Mouse (Mus musculus) limb, embryonic 11.5 days (tissue): Measurements from ENCODE around the gene Smim24. TPM values are rescaled to one million over a fixed set of nuclear protein-coding genes. Genes with fewer than 3 reads are reported as not detected.

Experiments
- ATAC-seq: fragments of 200-750 bp; cut with Nextera tagmentation; 2 replicates; pipeline ENCODE4 v1.8.0; 2017; ENCODE audit warnings: low read depth; ENCODE audit not compliant: insufficient number of reproducible peaks, low FRiP score, low TSS enrichment
- DNase-seq: peaks from one replicate; pipeline ENCODE4 v3.0.0-alpha.2; 2015; ENCODE audit warnings: low spot score
- H3K27ac ChIP-seq: fragments of 300-500 bp; sonication (generic); replicated peaks from 2 replicates; pipeline ENCODE4 v1.5.1; 2014; ENCODE audit warnings: low read depth, mild to moderate bottlenecking, low read length
- H3K27me3 ChIP-seq: fragments of 300-500 bp; sonication (generic); 2 replicates; pipeline ENCODE4 v1.6.1; 2014; ENCODE audit warnings: mild to moderate bottlenecking, low read length, mixed read lengths; ENCODE audit not compliant: control insufficient read depth, insufficient read depth
- H3K36me3 ChIP-seq: fragments of 300-500 bp; sonication (generic); 2 replicates; pipeline ENCODE4 v1.6.1; 2014; ENCODE audit warnings: mild to moderate bottlenecking, low read length, moderate library complexity, mixed read lengths; ENCODE audit not compliant: control insufficient read depth, insufficient read depth
- H3K4me1 ChIP-seq: fragments of 300-500 bp; sonication (generic); 2 replicates; pipeline ENCODE4 v1.6.1; 2014; ENCODE audit warnings: low read length, mixed read lengths; ENCODE audit not compliant: control insufficient read depth, insufficient read depth
- H3K4me2 ChIP-seq: fragments of 300-500 bp; sonication (generic); 2 replicates; pipeline ENCODE4 v1.6.1; 2014; ENCODE audit warnings: low read depth, mild to moderate bottlenecking, moderate library complexity; ENCODE audit not compliant: severe bottlenecking
- H3K4me3 ChIP-seq: fragments of 300-500 bp; sonication (generic); 2 replicates; pipeline ENCODE4 v1.5.1; 2014; ENCODE audit warnings: low read depth, low read length
- H3K9ac ChIP-seq: fragments of 300-500 bp; sonication (generic); 2 replicates; pipeline ENCODE4 v1.6.1; 2014; ENCODE audit warnings: mild to moderate bottlenecking, low read length
- H3K9me3 ChIP-seq: fragments of 300-500 bp; sonication (generic); 2 replicates; pipeline ENCODE4 v1.6.1; 2016; ENCODE audit warnings: low read length; ENCODE audit not compliant: control insufficient read depth
- WGBS: fragments of 180-500 bp; shearing (Covaris S2); extraction: QIAGEN DNeasy Blood & Tissue Kit; methylation state at CpG from one replicate; pipeline ENCODE4 v1.1.7; 2014; 5-methylcytosine and 5-hydroxymethylcytosine counted together
- polyA plus RNA-seq: library from polyadenylated mRNA; unstranded; fragments of >200 nt; fragmentation: Nextera tagmentation; extraction: Ambion mirVana; gene quantifications from 2 replicates; pipeline ENCODE4 v1.2.1, GENCODE M21; 2014

Gene Smim24
- polyA plus RNA-seq, 1 experiment from 2014 or later: 3.4 TPM

- peaks cover 25% of the 10 kb centered on the region for H3K4me1 ChIP-seq
- WGBS: 80% methylated on average over 4 of the region's 4 CpGs
These were observed 28.4 kb downstream of the Smim24 start for GRCm38 (mm10) chr10:81421041-81421796.

GRCm38 (mm10) chr10:81421797-81422100 lies 28.9 kb downstream of the Smim24 start:
- 65% methylated on average over 5 of the region's 5 CpGs for WGBS
- H3K4me1 ChIP-seq: peaks cover 26% of the 10 kb centered on the region
- no peak overlapping the region for H3K4me3 ChIP-seq
- no peak overlapping the region for H3K27ac ChIP-seq
- ATAC-seq: no peak
- H3K27me3 ChIP-seq: peaks cover 21% of the 10 kb centered on the region
- DNase-seq: no peak
- no peak overlapping the region for H3K9ac ChIP-seq
- H3K9me3 ChIP-seq: no peaks in the 10 kb centered on the region
- no peak overlapping the region for H3K4me2 ChIP-seq
- no peaks in the 10 kb centered on the region for H3K36me3 ChIP-seq

More at GRCm38 (mm10) chr10:81421041-81421796, 28.4 kb downstream of the Smim24 start:
- H3K27me3 ChIP-seq: peaks cover 17% of the 10 kb centered on the region
- H3K36me3 ChIP-seq: no peaks in the 10 kb centered on the region
- no peak overlapping the region for H3K9ac ChIP-seq
- no peak overlapping the region for H3K27ac ChIP-seq
- ATAC-seq (no peak), DNase-seq (no peak)
- no peak overlapping the region for H3K4me2 ChIP-seq
- no peak overlapping the region for H3K4me3 ChIP-seq
- H3K9me3 ChIP-seq: no peaks in the 10 kb centered on the region

GRCm38 (mm10) chr10:81422191-81422590 lies 29.3 kb downstream of the Smim24 start:
- peaks cover 23% of the 10 kb centered on the region for H3K4me1 ChIP-seq
- no peak for DNase-seq
- H3K36me3 ChIP-seq: no peaks in the 10 kb centered on the region
- peaks cover 25% of the 10 kb centered on the region for H3K27me3 ChIP-seq
- no peak overlapping the region for H3K4me2 ChIP-seq
- ATAC-seq: no peak
- 69% methylated on average over 6 of the region's 6 CpGs for WGBS
- H3K4me3 ChIP-seq: no peak overlapping the region
- H3K9ac ChIP-seq: no peak overlapping the region
- H3K27ac ChIP-seq: no peak overlapping the region
- no peaks in the 10 kb centered on the region for H3K9me3 ChIP-seq

- no peaks in the 10 kb centered on the region for H3K9me3 ChIP-seq
- H3K4me2 ChIP-seq: no peak overlapping the region
- H3K4me1 ChIP-seq: peaks cover 18% of the 10 kb centered on the region
- ATAC-seq (no peak), DNase-seq (no peak)
- no peak overlapping the region for H3K27ac ChIP-seq
- H3K9ac ChIP-seq: no peak overlapping the region
- H3K4me3 ChIP-seq: no peak overlapping the region
- 80% methylated on average over 3 of the region's 3 CpGs for WGBS
- peaks cover 30% of the 10 kb centered on the region for H3K27me3 ChIP-seq
- H3K36me3 ChIP-seq: no peaks in the 10 kb centered on the region
These were observed 29.9 kb downstream of the Smim24 start for GRCm38 (mm10) chr10:81422661-81423217.

- Histone ChIP-seq H3K36me3 (no peaks in the 10 kb centered on the region), H3K27ac (no peak overlapping the region), H3K4me2 (no peak overlapping the region), H3K4me3 (no peak overlapping the region), H3K27me3 (peaks cover 40% of the 10 kb centered on the region), H3K4me1 (peaks cover 13% of the 10 kb centered on the region), H3K9me3 (no peaks in the 10 kb centered on the region), H3K9ac (no peak overlapping the region)
- WGBS: 56% methylated on average over 4 of the region's 4 CpGs
- DNase-seq (no peak), ATAC-seq (no peak)
These were observed 30.8 kb downstream of the Smim24 start for GRCm38 (mm10) chr10:81423476-81424245.

- Histone ChIP-seq H3K9me3 (no peaks in the 10 kb centered on the region), H3K27me3 (peaks cover 40% of the 10 kb centered on the region), H3K27ac (no peak overlapping the region), H3K4me1 (peaks cover 10% of the 10 kb centered on the region), H3K36me3 (no peaks in the 10 kb centered on the region), H3K4me3 (no peak overlapping the region), H3K4me2 (peak overlapping the region; percentile 20; the same call in 1 of the 2 replicates), H3K9ac (no peak overlapping the region)
- 3% methylated on average over 25 of the region's 25 CpGs for WGBS
- peak; percentile 29 for DNase-seq
- no peak for ATAC-seq
These were observed 31.6 kb downstream of the Smim24 start for GRCm38 (mm10) chr10:81424246-81425051.

GRCm38 (mm10) chr10:81425236-81425850 lies 32.5 kb downstream of the Smim24 start:
- ATAC-seq: no peak
- Histone ChIP-seq H3K9me3 (no peaks in the 10 kb centered on the region), H3K27ac (no peak overlapping the region), H3K4me1 (peaks cover 10% of the 10 kb centered on the region), H3K4me3 (no peak overlapping the region), H3K4me2 (no peak overlapping the region; the same call in 1 of the 2 replicates), H3K9ac (no peak overlapping the region), H3K27me3 (peaks cover 40% of the 10 kb centered on the region), H3K36me3 (no peaks in the 10 kb centered on the region)
- WGBS: 33% methylated on average over 10 of the region's 10 CpGs
- DNase-seq: peak; percentile 27
